Mouse (Mus musculus) mouse trophoblast stem cell (cell line): ENCODE data around the gene Atp1b2.
"Not testable (repeated sequence)": the region's sequence is repeated elsewhere in the genome, so short reads cannot be mapped to it uniquely, and the experiment has no call there.

Source experiments
- in situ Hi-C, 2 experiments: fragments of 300-500 bp; cut with MseI, MboI; formaldehyde crosslinking; loops; 2 replicates in 1 of 2; 3 replicates in 1 of 2; pipeline ENCODE4 v1.15.1; 2025

Atp1b2 gene

DNA sequence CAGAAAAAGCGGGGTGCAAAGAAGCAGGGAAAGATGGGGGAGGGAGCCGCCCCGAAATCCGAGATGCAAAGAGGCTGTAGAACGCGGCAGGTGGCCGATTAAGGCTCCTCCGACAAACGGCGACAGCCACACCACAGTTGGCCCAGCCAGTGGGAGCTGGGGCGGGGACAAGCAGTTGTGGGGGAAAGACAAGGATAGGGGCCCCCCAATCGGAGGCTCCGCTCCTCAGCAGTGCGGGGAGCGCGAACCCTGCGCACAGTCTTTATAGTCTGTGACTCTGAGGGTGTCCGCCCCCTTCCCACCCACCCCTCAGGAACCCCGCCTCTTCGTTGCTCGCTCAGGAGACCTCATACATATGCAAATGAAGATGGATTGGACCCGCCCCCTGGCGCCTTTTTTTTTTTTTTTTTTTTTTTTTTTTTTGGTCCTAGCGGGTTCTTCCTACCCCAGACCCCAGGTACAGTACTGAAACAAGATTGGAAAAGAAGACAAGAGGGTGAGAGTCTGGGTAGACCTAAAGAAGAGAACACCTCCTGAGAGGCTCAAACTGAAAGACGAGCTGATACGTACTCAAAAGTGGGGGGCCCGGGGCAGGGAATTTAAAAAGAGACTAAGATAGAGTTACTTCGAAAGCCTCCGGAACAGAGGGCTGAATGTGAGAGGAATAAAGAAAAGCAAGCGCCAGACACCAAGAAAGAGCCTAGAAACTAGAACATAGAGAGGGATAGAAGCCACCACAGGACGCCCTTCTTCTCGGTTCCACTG lies at the start of gene Atp1b2:
Gene Atp1b2 (minus strand): TSS at position 217 of the 765 bp plus-strand sequence.
- in situ Hi-C loops: loop anchor here in 1 of 2 experiments (5.0 kb wide), 1 partner anchor 69 kb away; no protein-coding TSS in a partner anchor

DNA sequence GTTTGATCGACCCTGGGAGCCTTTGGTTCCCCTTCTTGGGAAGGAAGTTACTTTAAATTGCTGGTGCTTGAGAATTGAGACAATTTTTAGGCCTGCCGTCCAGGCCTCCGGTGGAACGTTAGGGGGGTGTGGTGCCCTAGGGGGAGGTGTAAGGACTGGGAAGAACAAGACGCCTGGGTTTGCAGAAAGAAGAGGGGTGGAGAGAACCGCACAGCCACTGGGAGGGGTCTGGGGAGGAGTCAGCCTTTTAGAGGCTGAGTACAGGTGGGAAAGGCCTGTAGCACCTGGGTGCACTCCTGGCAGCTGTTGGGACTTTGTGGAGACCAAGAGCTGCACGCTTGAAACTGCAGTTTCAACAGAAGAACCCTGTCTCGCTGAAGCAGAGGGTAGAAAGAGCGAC lies 49.0 kb upstream of the Atp1b2 start:
- in situ Hi-C loops: no loop called here

DNA sequence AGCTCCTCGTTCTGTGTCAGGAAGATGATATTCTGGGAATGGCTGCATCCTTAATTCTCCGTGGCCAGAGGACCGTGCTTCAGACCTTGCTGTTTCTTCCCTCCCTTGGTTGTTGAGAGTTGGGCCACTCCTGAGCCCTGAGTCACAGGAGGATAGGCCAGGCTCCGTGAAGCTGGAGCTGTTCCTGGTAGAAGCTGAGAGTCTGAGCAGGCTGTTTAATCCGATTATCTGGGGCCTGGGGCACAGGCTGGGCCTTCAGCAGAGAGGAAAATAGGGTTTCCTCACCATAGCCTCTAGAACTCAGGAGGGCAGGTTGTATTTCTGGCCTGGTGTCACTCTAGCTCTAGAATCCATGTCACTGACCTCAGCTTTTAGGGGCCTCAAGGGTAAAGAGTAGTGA lies 47.7 kb upstream of the Atp1b2 start:
- in situ Hi-C loops: no loop called here

DNA sequence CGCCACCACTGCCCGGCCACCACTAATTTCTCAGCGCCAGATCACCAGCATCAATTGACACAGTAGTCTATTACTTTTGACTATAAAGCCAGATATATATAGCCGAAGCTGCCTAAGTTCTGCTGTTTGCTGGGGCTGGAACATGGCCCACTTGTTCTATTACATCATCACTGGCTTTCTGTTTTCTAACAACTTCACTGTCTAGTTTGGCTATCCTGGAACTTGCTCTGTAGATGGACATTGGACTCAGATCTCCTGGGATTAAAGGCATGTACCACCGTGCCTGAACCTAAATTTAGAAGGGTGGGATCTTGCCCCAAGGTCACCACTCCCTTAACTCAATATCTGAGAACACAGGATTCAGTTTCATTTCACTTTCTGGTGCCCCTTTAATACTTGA lies 40.1 kb upstream of the Atp1b2 start:
- in situ Hi-C loops: no loop called here

DNA sequence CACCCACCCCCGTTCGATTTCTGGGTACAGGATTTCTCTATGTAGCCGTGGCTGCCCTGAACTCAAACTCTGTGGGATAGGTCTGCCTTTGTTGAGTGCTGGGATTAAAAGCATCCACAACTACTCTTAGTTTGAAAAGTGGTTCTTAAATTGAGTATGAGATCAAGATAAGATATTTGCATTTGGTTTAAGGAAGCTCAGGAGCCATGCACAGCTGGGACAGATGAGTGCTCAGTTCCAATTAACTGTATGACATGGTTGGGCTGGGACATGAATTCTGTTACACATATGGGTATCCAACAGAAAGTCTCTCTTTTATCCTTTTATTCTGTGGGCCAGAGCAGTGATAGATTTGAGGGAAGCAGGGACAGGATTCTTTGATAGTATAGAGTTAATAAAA lies 29.7 kb upstream of the Atp1b2 start:
- in situ Hi-C loops: no loop called here

DNA sequence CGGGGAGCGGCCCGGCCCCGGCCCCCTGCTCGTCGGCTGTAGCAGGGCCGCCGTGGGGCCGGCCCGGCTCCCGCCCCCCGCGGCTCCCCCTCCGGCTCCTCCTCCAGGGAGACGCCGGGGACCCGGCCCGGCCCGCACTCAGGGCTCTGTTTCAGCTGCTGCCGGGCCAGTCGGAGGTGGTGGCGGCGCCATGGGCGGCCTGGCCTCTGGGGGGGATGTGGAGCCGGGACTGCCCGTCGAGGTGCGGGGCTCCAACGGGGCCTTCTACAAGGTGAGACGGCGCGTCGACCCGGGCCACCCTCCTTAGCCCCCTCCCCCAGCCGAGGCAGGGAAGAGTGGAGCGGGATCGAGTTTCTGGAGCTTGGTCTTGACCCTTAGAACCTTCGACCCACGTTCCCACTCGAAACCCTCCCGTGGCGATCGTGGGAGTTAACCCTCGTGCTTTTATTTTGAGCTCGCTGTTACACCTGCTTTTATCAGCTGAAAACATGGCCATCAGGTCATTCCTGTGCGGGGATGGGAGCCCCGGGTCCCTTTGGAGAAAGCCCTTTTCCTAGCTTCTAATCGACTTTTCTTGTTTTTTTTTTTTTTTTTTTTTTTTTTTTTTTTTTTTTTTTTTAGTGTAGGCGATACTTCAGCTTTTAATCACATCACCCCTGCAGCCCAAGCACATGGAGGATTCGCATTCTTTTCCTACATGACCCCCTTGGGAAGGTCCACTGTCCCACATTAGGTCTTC lies 27.6 kb upstream of the Atp1b2 start:
- in situ Hi-C loops: no loop called here

DNA sequence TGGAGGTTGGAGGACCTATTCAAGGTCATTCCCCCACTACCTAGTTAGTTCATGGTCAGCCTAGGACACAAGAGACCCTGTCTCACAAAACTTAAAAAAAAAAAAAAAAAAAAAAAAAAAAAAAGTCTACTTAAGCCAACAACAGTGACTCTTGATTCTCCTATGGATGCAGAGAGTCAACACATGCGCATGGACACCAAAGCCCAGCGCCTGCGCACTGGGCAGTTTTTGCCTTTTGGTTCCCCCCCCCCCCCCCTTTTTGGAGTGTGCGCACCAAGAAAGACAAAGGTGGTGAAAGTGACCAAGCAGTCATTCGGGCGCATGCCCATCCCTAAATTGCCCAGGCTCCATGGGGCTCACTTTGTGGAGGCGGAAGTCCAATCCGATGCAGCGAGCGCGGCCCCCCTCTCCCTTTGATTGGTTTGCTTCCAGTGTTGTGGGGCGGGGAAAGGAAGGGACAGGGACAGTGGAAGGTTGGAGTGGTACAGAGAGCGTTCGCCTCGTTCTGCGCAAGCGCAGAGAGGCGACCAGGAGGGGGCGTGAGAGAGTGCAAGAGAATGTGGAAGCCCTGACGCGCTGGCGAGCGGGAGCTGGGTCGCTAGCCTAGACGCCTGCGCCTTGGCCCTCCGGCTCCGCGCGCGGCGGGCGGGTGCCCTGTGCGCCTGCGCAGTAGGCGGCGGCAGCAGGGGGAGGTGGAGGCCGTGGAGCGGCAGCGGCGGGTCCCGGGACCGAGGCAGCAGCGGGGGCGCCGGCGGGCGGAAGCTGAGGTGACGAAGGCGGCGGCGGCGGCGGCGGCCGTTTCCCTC lies 26.7 kb upstream of the Atp1b2 start, which contains the start of gene Fxr2:
Gene Fxr2 (plus strand): TSS at position 707 of the 806 bp plus-strand sequence.
- in situ Hi-C loops: no loop called here

DNA sequence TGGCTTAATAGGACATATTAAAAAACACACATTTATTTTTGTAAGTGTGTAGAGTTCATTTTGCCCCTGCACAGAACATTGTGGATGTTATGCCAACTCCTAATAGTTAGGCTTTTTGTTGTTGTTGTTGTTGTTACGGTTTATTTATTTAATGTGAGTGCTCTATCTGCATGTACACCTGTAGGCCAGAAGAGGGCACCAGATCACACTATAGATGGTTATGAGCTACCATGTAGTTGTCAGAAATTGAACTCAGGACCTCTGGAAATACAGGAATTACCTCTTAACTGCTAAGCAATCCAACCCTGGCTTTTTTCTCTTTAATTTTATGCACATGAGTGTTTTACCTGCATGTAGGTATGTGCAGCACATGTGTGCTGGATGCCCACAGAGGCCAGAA lies 24.1 kb upstream of the Atp1b2 start:
- in situ Hi-C loops: no loop called here

DNA sequence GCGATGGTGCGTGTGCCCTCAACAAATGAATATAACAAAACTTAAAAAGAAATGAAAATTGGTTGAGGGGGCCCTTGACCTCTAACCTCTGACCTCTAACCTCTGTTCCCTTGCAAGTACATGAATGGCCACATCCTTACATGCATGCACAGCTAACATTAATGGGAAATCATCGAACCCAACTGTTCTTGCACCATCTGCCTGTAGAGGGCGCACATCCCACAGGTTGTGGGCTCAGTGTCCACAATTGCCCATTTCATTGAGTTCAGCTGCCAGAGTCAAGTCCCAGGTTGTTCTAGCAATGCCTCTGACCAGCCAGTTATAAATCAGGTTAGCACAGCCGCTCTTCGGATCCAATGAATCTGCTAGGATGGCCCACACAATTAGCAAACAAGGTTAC lies 22.5 kb upstream of the Atp1b2 start:
- in situ Hi-C loops: no loop called here

DNA sequence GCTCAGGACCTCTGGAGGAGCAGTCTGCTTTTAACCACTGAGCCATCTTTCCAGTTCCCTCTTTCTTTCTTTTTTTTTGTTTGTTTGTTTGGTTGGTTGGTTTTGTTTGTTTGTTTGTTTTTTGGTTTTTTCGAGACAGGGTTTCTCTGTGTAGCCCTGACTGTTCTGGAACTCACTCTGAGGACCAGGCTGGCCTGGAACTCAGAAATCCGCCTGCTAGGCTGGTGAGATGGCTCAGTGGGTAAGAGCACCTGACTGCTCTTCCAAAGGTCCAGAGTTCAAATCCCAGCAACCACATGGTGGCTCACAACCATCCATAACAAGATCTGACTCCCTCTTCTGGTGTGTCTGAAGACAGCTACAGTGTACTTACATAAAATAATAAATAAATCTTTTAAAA lies 18.6 kb upstream of the Atp1b2 start:
- in situ Hi-C loops: not testable (repeated sequence)

DNA sequence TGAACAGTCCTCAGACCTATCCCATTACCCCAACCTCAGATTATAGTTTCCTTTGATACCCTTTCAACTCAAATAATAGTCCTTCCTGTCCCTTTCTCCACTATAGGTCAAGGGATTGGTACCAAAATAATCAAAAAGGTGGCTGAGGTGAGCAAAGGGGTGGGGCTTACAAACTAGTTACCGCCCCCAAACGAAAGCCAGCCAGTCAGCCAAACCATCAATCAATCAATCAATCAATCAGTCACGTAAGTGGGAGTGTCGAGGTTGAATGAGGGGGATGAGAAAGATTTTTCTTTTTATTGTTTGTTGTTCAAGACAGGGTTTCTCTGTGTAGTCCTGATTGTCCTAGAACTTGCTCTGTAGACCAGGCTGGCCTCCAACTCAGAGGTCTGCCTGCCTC lies 17.3 kb upstream of the Atp1b2 start:
- in situ Hi-C loops: no loop called here

DNA sequence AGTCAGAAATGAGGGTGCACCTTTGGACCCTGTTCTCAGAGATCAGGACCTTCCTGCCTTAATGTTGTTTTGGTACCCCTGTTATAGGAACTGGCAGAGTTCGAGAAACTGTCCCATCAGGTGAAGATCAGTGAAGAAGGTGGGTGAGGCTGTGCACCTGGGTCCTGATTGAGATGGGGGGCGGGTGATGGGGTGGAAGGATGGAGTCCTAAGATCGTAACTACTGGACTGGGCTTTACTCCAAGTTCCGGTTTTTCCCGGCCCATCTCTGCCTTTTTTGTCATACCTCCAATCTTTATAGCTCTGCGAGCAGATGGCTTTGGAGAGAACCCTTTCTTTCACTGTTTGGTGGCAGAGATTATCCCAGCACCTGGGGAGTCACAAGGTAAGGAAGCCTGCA lies 16.7 kb upstream of the Atp1b2 start:
- in situ Hi-C loops: no loop called here

DNA sequence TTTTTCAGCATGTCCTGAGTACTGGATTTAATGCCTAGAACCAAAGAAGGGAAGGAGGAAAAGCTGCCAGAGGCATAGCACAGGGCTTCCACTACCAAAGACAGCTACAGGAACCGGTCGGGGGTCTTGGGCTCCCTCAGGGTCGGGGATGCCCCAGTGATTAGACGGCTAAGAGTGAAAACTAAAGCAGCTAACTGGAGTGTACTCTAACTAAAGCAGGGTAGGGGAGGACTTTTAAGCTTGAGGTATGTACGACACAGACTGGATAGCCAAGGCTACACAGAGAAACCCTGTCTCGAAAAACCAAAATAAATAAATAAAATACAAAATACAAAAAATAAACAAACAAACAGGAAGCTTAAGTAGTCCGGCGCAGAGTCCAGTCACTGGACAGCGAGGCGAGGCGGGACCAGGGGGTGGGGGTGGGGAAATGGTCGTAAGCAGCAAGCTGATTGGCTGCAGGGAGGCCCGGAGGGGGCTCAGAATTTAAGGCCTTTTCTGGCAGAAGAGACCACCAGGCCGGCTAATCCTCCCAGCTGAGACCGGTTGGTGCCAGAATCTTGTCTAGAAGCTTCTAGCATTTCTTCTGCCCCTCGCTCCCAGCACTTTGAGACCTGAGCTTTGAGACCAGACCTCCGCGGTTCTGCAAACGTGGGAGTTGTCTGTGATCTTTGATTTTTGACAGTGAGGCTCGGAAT lies 16.0 kb upstream of the Atp1b2 start, which contains the start of gene Sat2:
Gene Sat2 (plus strand): TSS at position 454 of the 698 bp plus-strand sequence.
- in situ Hi-C loops: no loop called here

DNA sequence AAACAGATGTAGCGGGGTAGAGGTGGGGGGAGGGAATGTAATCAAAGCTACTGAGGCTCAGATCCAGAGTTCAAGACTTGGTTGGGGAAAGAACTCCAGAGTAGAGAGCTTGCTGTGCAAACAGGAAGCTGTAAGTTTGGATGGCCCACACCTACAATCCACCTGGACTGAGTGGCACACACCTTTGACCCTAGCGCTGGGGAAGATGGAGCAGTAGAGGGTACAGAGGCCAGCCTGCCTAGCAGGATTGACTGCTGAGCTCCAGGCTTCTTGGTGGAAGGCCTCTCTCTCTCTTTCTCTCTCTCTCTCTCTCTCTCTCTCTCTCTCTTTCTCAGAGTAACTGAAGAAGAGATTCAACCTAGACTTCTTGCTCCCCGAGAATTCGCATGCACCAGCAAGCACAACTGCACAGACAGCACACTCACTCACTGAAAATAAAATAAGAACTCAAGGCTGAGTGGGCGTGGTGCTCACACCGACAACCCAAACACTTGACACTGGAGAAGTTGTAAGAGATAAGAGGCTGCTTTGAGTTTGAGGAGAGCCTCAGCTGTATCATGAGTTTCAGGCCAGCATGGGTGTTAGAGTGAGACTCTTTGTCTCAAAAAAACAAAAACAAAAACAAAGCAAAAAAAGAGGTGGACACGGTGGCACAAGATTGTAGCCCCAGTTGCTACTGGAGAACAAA lies 14.8 kb upstream of the Atp1b2 start:
- in situ Hi-C loops: no loop called here

DNA sequence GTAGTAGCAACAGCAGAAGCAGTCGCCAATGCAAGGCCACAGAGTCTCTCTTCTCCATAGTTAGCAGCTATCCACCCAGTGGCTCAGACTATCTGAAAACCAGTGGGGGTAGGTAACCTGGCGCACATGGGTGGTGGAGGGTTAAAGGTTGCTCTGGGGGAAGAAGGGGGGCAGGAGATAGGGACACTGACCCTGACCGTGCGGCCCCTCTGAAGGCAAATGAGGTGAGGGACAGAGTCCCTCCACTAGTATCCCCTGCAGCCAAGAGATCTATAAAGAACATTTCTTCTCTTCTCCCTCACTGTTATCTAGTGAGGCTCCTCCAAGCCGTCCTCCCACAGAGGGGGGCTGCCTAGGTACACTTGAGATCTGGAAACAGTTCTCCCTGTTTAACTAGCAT lies 12.1 kb upstream of the Atp1b2 start, which contains the start of gene Shbg:
Gene Shbg (minus strand): TSS at position 101 of the 400 bp plus-strand sequence.
- in situ Hi-C loops: loop anchor here in 1 of 2 experiments (10.0 kb wide), 1 partner anchor 83 kb away; no protein-coding TSS in a partner anchor

DNA sequence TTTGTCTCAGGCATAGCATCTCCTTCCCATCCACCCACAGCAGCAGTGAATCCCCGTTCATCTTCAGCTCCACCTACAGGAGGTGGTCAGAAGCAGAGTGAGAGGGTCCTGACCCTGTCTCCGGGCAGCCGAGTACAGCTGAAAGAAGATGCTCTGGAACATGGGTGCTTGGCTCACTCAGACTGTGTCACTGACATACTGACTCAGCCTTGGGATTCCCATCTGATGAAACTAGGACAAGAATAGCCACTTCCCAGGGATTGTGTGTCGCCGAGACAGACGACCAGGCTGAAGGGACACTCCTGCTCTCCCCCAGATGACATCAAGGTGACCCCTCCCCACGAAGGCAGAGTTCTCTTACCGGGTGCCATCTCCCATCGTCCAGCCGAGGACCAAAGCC lies 11.0 kb upstream of the Atp1b2 start:
- in situ Hi-C loops: loop anchor here in 1 of 2 experiments (10.0 kb wide), 1 partner anchor 82 kb away; no protein-coding TSS in a partner anchor

DNA sequence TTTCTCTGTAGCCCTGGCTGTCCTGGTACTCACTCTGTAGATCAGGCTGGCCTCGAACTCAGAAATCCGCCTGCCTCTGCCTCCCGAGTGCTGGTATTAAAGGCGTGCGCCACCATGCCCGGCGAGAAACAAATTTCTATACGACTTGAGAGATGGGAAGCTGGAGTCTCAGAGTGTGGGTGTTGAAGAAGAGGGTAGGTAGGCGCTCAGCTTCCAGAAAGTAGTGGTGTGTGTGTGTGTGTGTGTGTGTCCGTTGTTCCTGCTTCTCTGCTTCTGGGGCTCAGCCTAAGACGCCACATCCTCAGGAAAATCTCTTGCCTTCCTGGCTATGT lies 8.5 kb upstream of the Atp1b2 start:
- in situ Hi-C loops: loop anchor here in 1 of 2 experiments (10.0 kb wide), 1 partner anchor 79 kb away; no protein-coding TSS in a partner anchor

DNA sequence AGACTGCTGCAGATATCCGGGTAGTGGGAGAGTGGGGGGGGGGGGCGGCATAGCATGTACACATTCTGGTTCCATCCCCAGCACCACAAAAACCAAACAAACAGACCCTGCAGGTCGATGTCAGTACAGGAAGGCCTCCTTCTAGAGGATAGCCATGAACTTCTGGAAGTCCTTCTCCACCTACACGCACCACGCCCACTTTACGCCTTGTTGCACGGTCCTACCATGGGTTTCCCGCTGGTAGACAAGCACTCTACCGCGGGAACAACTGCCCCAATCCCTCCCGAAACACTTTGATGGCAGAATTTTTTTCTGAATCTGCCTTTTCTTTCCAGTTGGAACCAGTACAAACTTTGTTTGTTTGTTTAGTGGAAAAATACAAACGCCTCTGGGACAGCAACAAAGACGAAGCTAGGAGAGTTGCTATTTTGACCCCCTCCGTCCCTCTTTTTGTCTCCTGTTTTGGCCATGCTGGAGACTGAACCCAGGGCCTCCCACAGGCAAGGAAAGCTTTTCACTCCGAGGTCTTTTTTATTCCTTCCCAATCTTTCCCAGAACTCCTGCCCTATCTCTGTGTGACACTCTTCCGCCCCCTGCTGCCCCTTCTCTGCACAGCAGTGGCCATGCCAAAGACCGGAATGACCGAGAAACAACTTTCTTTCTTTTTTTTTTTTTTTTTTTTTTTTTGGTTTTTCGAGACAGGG lies 8.0 kb upstream of the Atp1b2 start:
- in situ Hi-C loops: loop anchor here in 1 of 2 experiments (10.0 kb wide), 1 partner anchor 79 kb away; no protein-coding TSS in a partner anchor

DNA sequence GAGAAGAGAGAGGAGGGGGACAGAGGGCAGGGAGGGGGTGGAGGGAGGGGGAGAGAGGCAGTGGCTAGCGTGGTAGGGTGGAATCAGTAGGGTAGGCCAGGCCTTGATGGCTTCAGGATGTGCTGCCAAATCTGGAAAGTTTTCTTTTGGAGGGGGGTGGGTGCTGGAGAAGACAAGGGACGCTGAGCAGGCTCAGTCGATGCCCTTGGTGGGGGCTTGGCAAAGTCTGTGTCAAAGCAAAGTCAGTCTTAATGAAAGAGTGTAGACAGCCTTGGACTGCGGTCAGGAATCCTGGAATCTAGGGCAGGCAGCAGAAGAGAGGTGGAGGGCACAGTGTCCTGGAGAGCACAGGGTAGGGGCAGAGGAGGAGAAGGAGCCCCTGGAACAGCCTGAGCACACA lies 5.2 kb upstream of the Atp1b2 start:
- in situ Hi-C loops: loop anchor here in 1 of 2 experiments (10.0 kb wide), 1 partner anchor 76 kb away; no protein-coding TSS in a partner anchor

DNA sequence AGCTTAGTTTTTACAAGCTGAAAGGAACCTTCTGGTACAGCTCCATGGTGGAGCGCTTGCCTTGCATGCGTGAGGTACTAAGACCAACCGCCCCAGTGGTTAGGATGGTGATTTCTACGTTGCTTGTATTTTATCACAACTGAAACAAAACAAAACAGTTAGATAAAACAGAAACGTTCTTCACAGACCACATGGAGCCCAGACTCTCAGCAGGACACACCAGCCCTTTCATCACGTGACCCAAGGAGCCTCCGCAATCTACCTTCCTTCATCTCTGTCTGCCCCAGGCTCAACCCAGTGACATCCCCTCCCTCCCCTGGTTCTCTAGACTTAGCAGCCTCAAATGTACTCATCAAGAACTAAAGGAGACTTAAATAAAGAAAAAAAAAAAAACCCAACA lies 3.7 kb upstream of the Atp1b2 start:
- in situ Hi-C loops: loop anchor here in 1 of 2 experiments (5.0 kb wide), 1 partner anchor 72 kb away; no protein-coding TSS in a partner anchor
